Mouse (Mus musculus) midbrain, postnatal 0 days (tissue): Measurements from ENCODE around the gene Tle2. TPM values are rescaled to one million over a fixed set of nuclear protein-coding genes. Genes with fewer than 3 reads are reported as not detected.

Experiments
- ATAC-seq: fragments of 200-750 bp; cut with Nextera tagmentation; 2 replicates; pipeline ENCODE4 v1.8.0; 2017; ENCODE audit warnings: moderate number of reproducible peaks, mild to moderate bottlenecking, moderate TSS enrichment, moderate library complexity; ENCODE audit not compliant: low FRiP score
- DNase-seq: peaks from one replicate; pipeline ENCODE4 v3.0.0-alpha.2; 2015; ENCODE audit warnings: low spot score
- H3K27ac ChIP-seq: fragments of 300-500 bp; sonication (generic); 2 replicates; pipeline ENCODE4 v1.5.1; 2014; ENCODE audit warnings: low read depth, mild to moderate bottlenecking, low read length, mixed read lengths
- H3K27me3 ChIP-seq: fragments of 300-500 bp; sonication (generic); 2 replicates; pipeline ENCODE4 v1.6.1; 2014; ENCODE audit warnings: low read length, control low read depth, mixed read lengths; ENCODE audit not compliant: insufficient read depth
- H3K36me3 ChIP-seq: fragments of 300-500 bp; sonication (generic); 2 replicates; pipeline ENCODE4 v1.6.1; 2014; ENCODE audit warnings: low read length, control low read depth, mixed read lengths; ENCODE audit not compliant: insufficient read depth
- H3K4me1 ChIP-seq: fragments of 300-500 bp; sonication (generic); 2 replicates; pipeline ENCODE4 v1.6.1; 2014; ENCODE audit warnings: mild to moderate bottlenecking, control low read depth, antibody characterized with exemption, low read length, mixed read lengths; ENCODE audit not compliant: insufficient read depth
- H3K4me2 ChIP-seq: fragments of 300-500 bp; sonication (generic); 2 replicates; pipeline ENCODE4 v1.6.1; 2014; ENCODE audit warnings: low read depth, mild to moderate bottlenecking, low read length, mixed read lengths; ENCODE audit not compliant: poor library complexity, severe bottlenecking
- H3K4me3 ChIP-seq: fragments of 300-500 bp; sonication (generic); 2 replicates; pipeline ENCODE4 v1.5.1; 2014; ENCODE audit warnings: low read depth, mild to moderate bottlenecking, low read length, moderate library complexity
- H3K9ac ChIP-seq: fragments of 300-500 bp; sonication (generic); replicated peaks from 2 replicates; pipeline ENCODE4 v1.6.1; 2014; ENCODE audit warnings: mild to moderate bottlenecking, low read length, moderate library complexity, mixed read lengths; ENCODE audit not compliant: poor library complexity, severe bottlenecking
- H3K9me3 ChIP-seq: fragments of 300-500 bp; sonication (generic); 2 replicates; pipeline ENCODE4 v1.6.1; 2016; ENCODE audit warnings: low read length, control low read depth
- CTCF ChIP-seq: IDR thresholded peaks from 2 replicates; pipeline ENCODE4 v1.5.1; 2016; ENCODE audit warnings: antibody characterized with exemption, mild to moderate bottlenecking
- WGBS: fragments of 180-500 bp; shearing (Covaris S2); extraction: QIAGEN DNeasy Blood & Tissue Kit; methylation state at CpG from one replicate; pipeline ENCODE4 v1.1.7; 2014; 5-methylcytosine and 5-hydroxymethylcytosine counted together
- polyA plus RNA-seq: library from polyadenylated mRNA; unstranded; fragments of >200 nt; fragmentation: Nextera tagmentation; extraction: Ambion mirVana; gene quantifications from 2 replicates; pipeline ENCODE4 v1.2.1, GENCODE M21; 2015
- total RNA-seq: library from RNA; depleted of rRNA; stranded (reverse); fragments of >200 nt; gene quantifications from 2 replicates; pipeline ENCODE4 v1.2.3, GENCODE M21; 2014

The Tle2 gene
- total and polyA plus RNA-seq, 2 experiments from 2014 or later, result 31.2 to 57.3 TPM

- ATAC-seq (peak; percentile 52), DNase-seq (peak; percentile 55)
- TF ChIP-seq CTCF, result no peak
- Histone ChIP-seq H3K4me1 (peaks cover 6% of the 10 kb centered on the region; the same call in 1 of the 2 replicates), H3K4me3 (peak within 1 kb of the TSS; percentile 75), H3K9ac (peak within 1 kb of the TSS; percentile 94), H3K4me2 (peak within 1 kb of the TSS; percentile 95), H3K27ac (peak within 1 kb of the TSS; percentile 83), H3K27me3 (no peaks in the 10 kb centered on the region), H3K36me3 (peaks cover under 1% of the 10 kb centered on the region; the same call in 1 of the 2 replicates), H3K9me3 (no peaks in the 10 kb centered on the region)
- 0% methylated on average over 17 of the region's 53 CpGs for WGBS
These were observed 15.2 kb upstream of the Tle2 start, which contains the start of gene Aes for GRCm38 (mm10) chr10:81559163-81559626. Gene Aes (plus strand): TSS chr10:81559488.

- H3K4me3 ChIP-seq, result peak overlapping the region; percentile 75
- peak overlapping the region; percentile 94 for H3K9ac ChIP-seq
- H3K9me3 ChIP-seq, result no peaks in the 10 kb centered on the region
- H3K27me3 ChIP-seq, result no peaks in the 10 kb centered on the region
- ATAC-seq, result peak; percentile 32
- WGBS, result under 1% methylated on average over 29 of the region's 36 CpGs
- H3K4me1 ChIP-seq, result peaks cover 6% of the 10 kb centered on the region; the same call in 1 of the 2 replicates
- no peak; the same call in 1 of the 2 replicates for TF ChIP-seq CTCF
- DNase-seq, result peak; percentile 37
- H3K27ac ChIP-seq, result peak overlapping the region; percentile 83
- peak overlapping the region; percentile 95 for H3K4me2 ChIP-seq
- H3K36me3 ChIP-seq, result peaks cover 7% of the 10 kb centered on the region; the same call in 1 of the 2 replicates
These were observed 14.5 kb upstream of the Tle2 start for GRCm38 (mm10) chr10:81559627-81560539.

DNA sequence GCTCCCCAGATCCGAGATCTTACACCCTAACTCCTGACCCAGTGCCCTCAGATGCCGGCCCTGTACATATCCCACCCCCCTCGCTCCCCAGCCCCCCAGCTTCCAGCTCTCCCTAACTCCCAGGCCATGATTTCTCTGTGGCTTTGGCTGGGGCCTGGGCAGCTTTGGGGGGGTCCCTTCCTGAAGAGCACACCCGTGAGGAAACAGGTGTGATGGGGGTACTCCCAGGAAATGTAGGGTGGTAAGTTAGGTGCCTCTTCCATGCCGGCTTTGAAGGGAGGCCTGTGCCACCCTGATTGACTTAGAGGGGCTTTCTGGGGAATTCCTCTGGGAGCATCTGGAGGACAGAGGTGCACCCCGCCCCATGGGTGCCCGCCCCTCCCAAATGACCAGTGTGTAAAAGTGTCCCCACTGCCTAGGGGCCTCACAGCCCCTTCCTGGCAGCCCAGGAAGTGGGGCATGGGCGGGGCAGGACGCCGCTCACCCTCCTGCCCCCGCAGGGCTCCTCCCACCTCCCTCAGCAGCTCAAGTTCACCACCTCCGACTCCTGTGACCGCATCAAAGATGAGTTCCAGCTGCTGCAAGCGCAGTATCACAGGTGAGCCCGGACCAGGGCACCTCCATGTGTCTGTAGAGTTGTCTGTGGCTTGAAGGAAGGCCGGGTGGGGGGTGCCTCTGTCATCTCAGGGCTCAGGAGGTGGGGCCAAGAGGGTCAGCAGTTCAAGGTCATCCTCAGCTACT, 13.5 kb upstream of the Tle2 start:
- ATAC-seq (peak; percentile 3; the same call in 1 of the 2 replicates), DNase-seq (no peak)
- H3K4me2 ChIP-seq, result peak overlapping the region; percentile 95
- peak overlapping the region; percentile 94 for H3K9ac ChIP-seq
- H3K36me3 ChIP-seq, result peaks cover 16% of the 10 kb centered on the region
- peaks cover 6% of the 10 kb centered on the region; the same call in 1 of the 2 replicates for H3K4me1 ChIP-seq
- H3K27ac ChIP-seq, result peak overlapping the region; percentile 83; the same call in 1 of the 2 replicates
- H3K4me3 ChIP-seq, result peak overlapping the region; percentile 75
- 35% methylated on average over 16 of the region's 16 CpGs for WGBS
- no peaks in the 10 kb centered on the region for H3K27me3 ChIP-seq
- no peaks in the 10 kb centered on the region for H3K9me3 ChIP-seq
- no peak for TF ChIP-seq CTCF

DNA sequence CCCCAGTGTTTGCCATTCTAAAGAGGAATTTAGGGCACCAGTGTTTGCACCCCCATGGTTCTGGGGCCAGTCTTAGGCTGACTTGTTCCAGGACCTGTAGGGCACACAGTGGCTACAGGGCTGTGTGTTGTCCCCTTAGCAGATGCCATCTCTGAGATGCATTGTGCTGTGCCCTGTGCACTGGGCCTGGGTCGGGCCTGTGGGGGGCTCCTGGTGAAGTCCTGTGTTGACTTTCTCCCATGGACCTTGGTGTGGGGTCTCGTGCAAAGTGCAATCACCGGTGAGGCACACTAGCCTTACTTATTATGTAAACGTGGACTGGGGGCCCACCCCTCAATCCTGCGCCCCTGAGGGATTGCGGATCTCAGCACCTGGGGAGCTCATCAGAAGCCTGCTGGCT, 11.9 kb upstream of the Tle2 start:
- DNase-seq (no peak), ATAC-seq (no peak)
- peaks cover 27% of the 10 kb centered on the region for H3K36me3 ChIP-seq
- TF ChIP-seq CTCF, result no peak
- no peak overlapping the region for H3K27ac ChIP-seq
- no peak overlapping the region for H3K4me2 ChIP-seq
- no peak overlapping the region for H3K4me3 ChIP-seq
- 0 out of 2 replicates have a peak, but pooled peaks cover 3% of the 10 kb centered on the region for H3K27me3 ChIP-seq
- 75% methylated on average over 6 of the region's 6 CpGs for WGBS
- H3K4me1 ChIP-seq, result peaks cover 6% of the 10 kb centered on the region; the same call in 1 of the 2 replicates
- H3K9me3 ChIP-seq, result no peaks in the 10 kb centered on the region
- H3K9ac ChIP-seq, result no peak overlapping the region

- Histone ChIP-seq H3K27ac (no peak overlapping the region), H3K4me3 (no peak overlapping the region), H3K36me3 (peaks cover 27% of the 10 kb centered on the region), H3K27me3 (0 out of 2 replicates have a peak, but pooled peaks cover 3% of the 10 kb centered on the region), H3K9ac (no peak overlapping the region), H3K9me3 (no peaks in the 10 kb centered on the region), H3K4me1 (peaks cover 6% of the 10 kb centered on the region; the same call in 1 of the 2 replicates), H3K4me2 (no peak overlapping the region)
- WGBS, result 60% methylated on average over 6 of the region's 6 CpGs
- DNase-seq (no peak), ATAC-seq (no peak)
- no peak for TF ChIP-seq CTCF
These were observed 10.9 kb upstream of the Tle2 start for GRCm38 (mm10) chr10:81563481-81563880.
